Mouse (Mus musculus): ENCODE measurements around the gene Slc6a5. TPM values are rescaled to one million over a fixed set of nuclear protein-coding genes. Genes with fewer than 3 reads are reported as not detected.
"Not testable (repeated sequence)": the region's sequence is repeated elsewhere in the genome, so short reads cannot be mapped to it uniquely, and the experiment has no call there.

The Slc6a5 gene
- total RNA-seq, 2 experiments from 2014 or later = 0.07 TPM

DNA sequence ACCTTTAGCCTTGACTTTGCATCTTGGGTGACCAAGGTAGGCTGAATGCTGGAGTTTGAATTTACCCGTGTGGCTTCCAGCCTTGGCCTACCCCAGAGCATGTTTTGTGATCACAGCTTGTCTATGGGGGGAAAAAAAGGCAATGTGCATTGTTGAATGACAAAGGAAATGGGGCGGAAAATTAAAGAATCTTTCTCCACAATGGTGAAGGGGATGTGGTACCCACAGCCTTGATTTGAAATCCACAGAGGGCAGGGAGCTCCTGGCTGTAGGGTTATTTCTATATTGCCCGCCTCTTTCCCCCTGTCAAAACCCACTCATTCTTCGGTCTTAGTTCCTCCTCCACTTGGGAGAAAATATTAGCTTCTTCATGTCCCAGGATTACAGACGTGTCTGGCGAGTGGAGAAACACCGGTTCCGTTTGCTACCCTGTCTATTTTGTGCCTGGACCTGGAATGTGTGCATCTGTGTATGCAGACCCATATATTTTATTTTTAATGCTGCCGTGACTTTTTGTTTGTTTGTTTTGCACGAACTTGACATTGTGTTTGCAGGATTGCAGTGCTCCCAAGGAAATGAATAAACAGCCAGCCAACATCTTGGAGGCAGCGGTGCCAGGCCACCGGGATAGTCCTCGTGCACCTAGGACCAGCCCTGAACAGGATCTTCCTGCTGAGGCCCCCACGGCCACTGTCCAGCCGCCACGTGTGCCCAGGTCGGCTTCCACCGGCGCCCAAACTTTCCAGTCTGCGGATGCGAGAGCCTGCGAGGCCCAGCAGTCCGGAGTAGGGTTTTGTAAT lies 1.4 kb downstream of the Slc6a5 start:
- no peak for DNase-seq (ENCODE audit: low spot score in 2 of 2)
- intact Hi-C loops (cut with DNase I) = loop anchor here (2.0 to 5.0 kb wide), 2 partner anchors 233 to 1716 kb away; no protein-coding TSS in a partner anchor

GRCm38 (mm10) chr7:49911947-49912262 lies 2.0 kb downstream of the Slc6a5 start:
- intact Hi-C loops (cut with DNase I) = loop anchor here (2.0 to 5.0 kb wide), 2 partner anchors 233 to 1715 kb away; no protein-coding TSS in a partner anchor
- no peak for DNase-seq (ENCODE audit: low spot score in 2 of 2)

GRCm38 (mm10) chr7:49913164-49913563 lies 3.2 kb downstream of the Slc6a5 start:
- intact Hi-C loops (cut with DNase I) = loop anchor here (5.0 kb wide), 1 partner anchor 1714 kb away; no protein-coding TSS in a partner anchor
- no peak for DNase-seq (ENCODE audit: low spot score in 2 of 2)

- intact Hi-C loops (cut with DNase I) = loop anchor here (5.0 kb wide), 1 partner anchor 1713 kb away; no protein-coding TSS in a partner anchor
These were observed 3.9 kb downstream of the Slc6a5 start for GRCm38 (mm10) chr7:49913728-49914328.

GRCm38 (mm10) chr7:49914946-49915345 lies 5.0 kb downstream of the Slc6a5 start:
- intact Hi-C loops (cut with DNase I) = loop anchor here (5.0 kb wide), 1 partner anchor 1712 kb away; no protein-coding TSS in a partner anchor
- no peak for DNase-seq (ENCODE audit: low spot score in 2 of 2)

More at GRCm38 (mm10) chr7:49913728-49914328, 3.9 kb downstream of the Slc6a5 start:
- no peak for DNase-seq (ENCODE audit: low spot score in 2 of 2)

DNA sequence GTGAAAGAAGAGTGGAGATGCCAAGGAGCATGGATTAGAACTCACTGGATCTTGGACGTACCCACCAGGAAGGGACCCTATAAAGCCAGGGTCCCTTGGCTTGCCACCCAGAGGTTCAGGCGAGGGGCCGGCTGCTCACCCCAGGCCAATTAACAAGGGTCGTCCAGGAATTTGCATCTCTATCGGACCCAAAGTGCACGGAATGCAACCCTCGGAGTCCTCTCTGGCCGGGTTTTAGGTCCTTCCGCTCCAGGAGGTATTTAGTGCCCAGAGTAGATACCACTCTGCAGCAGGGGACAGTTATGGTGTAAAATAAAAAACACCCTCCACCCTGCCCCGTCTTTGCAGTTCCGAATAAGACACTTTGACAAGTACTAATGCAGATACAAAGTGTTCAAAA lies 5.5 kb downstream of the Slc6a5 start:
- intact Hi-C loops (cut with DNase I) = no loop called here
- no peak for DNase-seq (ENCODE audit: low spot score in 2 of 2)

- intact Hi-C loops (cut with DNase I) = no loop called here
These were observed 9.5 kb downstream of the Slc6a5 start for GRCm38 (mm10) chr7:49919494-49919893.

GRCm38 (mm10) chr7:49920751-49921150 lies 10.8 kb downstream of the Slc6a5 start:
- intact Hi-C loops (cut with DNase I) = loop anchor here (5.0 kb wide), 2 partner anchors 168 to 303 kb away; no protein-coding TSS in a partner anchor
- no peak for DNase-seq (ENCODE audit: low spot score in 2 of 2)

More at GRCm38 (mm10) chr7:49919494-49919893, 9.5 kb downstream of the Slc6a5 start:
- DNase-seq (ENCODE audit: low spot score in 2 of 2) = no peak

DNA sequence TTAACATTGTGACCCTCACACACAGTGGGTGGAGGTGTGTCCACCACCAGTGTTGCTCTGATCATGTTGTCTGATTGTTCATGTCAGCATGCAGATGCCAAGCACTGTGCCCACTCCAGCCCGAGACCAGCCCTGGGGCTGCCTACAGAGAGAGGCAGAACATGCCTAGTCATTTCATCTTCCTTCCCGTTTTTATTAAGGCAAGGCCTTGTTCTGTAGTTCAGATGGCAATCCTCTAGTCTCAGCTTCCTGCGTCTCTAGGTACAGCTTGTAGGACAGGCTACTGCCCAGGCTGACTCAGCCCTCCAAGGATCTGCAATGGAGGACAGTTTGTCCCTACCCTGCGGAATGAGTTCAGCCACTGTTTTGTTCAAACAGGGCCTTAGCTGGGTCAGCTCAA lies 13.0 kb downstream of the Slc6a5 start:
- intact Hi-C loops (cut with DNase I) = loop anchor here (2.0 to 5.0 kb wide), 3 partner anchors 144 to 306 kb away; partner anchors contain the start of gene Prmt3
- DNase-seq (ENCODE audit: low spot score in 2 of 2) = peak; percentile 24

DNA sequence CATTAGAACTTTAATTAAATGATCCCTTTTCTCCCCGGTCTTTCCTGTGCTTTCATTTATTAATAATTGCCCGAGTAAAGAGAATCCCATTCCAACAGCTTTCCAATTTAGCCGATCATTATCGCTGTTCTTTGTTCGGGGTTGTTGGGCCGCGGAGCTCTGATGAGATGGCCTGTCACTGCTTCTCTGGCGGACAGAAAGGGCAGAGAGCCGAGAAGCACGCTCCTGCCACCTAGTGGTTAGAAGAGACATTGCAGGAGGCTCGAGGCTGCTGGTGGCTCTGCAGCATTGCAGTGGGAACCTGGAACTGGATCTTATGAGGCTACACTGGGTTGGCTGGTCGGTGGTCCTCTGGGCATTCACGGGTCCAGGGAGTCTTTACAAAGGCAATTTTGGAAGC lies 13.4 kb downstream of the Slc6a5 start:
- DNase-seq (ENCODE audit: low spot score in 2 of 2) = peak; percentile 89
- intact Hi-C loops (cut with DNase I) = loop anchor here (2.0 to 5.0 kb wide), 3 partner anchors 145 to 306 kb away; partner anchors contain the start of gene Prmt3

- intact Hi-C loops (cut with DNase I) = no loop called here
- no peak for DNase-seq (ENCODE audit: low spot score in 2 of 2)
These were observed 18.6 kb downstream of the Slc6a5 start for GRCm38 (mm10) chr7:49928571-49928970.

- intact Hi-C loops (cut with DNase I) = no loop called here
- no peak for DNase-seq (ENCODE audit: low spot score in 2 of 2)
These were observed 20.1 kb downstream of the Slc6a5 start for GRCm38 (mm10) chr7:49929999-49930398.

GRCm38 (mm10) chr7:49933386-49934115 lies 23.6 kb downstream of the Slc6a5 start:
- DNase-seq (ENCODE audit: low spot score in 2 of 2); intact Hi-C loops (cut with DNase I): not testable (repeated sequence)

DNA sequence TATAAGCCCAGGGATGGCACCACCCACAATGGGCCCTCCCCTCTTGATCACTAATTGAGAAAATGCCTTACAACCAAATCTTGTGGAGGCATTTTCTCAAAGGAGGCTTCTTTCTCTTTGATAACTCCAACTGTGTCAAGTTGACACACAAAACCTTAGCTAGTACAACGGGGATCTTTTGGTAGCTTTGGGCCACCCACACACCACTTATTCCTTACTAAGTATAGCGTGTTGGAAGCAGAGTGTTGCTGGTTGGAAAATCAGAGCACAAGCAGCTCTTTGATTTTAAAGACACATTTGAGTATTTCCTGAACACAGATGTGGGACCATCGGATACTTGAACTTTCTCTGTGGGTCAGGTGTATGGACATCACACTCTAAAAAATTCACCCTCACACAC lies 26.9 kb downstream of the Slc6a5 start:
- DNase-seq (ENCODE audit: low spot score in 2 of 2) = peak; percentile 16 to 73
- intact Hi-C loops (cut with DNase I) = no loop called here

DNA sequence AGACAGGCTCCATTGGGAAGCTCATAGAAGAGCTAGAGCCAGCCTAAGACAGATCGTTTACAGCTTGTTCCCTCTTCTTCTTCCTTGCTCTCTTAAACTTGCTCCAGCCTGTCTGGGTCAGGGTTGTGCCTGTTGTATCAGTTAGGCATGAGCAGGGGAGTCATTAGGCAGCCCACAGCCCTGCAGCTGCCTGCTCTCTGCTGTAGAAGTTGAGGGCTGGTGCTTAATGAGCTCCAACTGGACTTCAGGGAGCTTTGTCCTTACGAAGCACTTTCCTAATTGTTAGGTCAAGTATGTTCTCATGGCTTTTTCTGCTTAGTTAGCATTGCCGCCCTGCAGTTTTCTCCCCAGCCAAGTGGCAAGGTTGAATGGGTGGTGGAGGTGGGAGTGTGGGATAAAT lies 32.1 kb downstream of the Slc6a5 start:
- intact Hi-C loops (cut with DNase I) = no loop called here
- DNase-seq (ENCODE audit: low spot score in 2 of 2) = no peak

- no peak for DNase-seq (ENCODE audit: low spot score in 2 of 2)
- intact Hi-C loops (cut with DNase I) = no loop called here
These were observed 32.5 kb downstream of the Slc6a5 start for GRCm38 (mm10) chr7:49942490-49942889.

GRCm38 (mm10) chr7:49946691-49947090 lies 36.7 kb downstream of the Slc6a5 start:
- intact Hi-C loops (cut with DNase I) = no loop called here
- no peak for DNase-seq (ENCODE audit: low spot score in 2 of 2)

DNA sequence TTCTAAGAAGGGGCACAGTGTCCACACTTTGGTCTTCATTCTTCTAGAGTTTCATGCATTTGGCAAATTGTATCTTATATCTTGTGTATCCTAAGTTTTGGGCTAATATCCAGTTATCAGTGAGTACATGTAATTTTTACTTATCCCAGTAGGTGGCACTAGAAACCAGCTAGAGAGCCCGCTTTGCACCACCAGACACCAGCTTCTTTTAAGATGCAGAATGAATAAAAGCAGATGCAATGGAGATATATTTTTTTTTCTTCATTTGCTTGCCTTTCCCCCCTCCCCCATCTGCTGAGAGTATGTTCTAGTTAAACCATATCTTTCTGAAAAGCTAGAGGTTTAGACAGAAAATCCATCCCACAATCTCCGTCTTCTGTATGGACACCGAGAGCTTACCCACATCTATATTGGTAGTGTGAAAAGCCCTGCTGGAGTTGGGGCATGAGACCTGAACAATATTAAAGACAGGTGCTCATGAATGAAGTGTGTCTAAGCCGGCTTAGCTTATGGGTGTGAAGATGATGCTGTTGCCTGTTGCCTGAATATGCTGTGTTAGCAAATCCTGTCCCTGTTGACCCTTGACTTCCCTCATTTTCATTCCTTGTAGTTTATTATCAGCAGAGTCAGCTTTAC lies 43.7 kb downstream of the Slc6a5 start:
- peak; percentile 45 to 65 for DNase-seq (ENCODE audit: low spot score in 2 of 2)
- intact Hi-C loops (cut with DNase I) = loop anchor here (2.0 to 10.0 kb wide), 3 partner anchors 534 to 1481 kb away; no protein-coding TSS in a partner anchor

- intact Hi-C loops (cut with DNase I) = loop anchor here (5.0 to 10.0 kb wide), 2 partner anchors 532 to 1310 kb away; no protein-coding TSS in a partner anchor
- DNase-seq (ENCODE audit: low spot score in 2 of 2) = no peak
These were observed 44.9 kb downstream of the Slc6a5 start for GRCm38 (mm10) chr7:49954834-49955233.

Measured in left cerebral cortex, postnatal 25 days (tissue).